Mouse (Mus musculus) heart, postnatal 4 days (tissue): ENCODE measurements around the gene Usp42. TPM values are rescaled to one million over a fixed set of nuclear protein-coding genes. Genes with fewer than 3 reads are reported as not detected.

Experiments used
- DNase-seq: peaks from one replicate; pipeline ENCODE4 v3.0.0; 2021
- total RNA-seq, 2 experiments: library from RNA; stranded (reverse); gene quantifications; 2 replicates each; pipeline ENCODE4 v1.2.3; 2021

Gene Usp42
- 10 to 100 TPM; 14.3 to 15.3 TPM for total RNA-seq

- DNase-seq = peak; percentile 97
Measured at GRCm38 (mm10) chr5:143732180-143732891, at the start of gene Usp42. TSS of gene Usp42 (minus strand) at chr5:143732280.

GRCm38 (mm10) chr5:143760508-143760907, 28.4 kb upstream of the Usp42 start:
- no peak for DNase-seq

- no peak for DNase-seq
Measured at GRCm38 (mm10) chr5:143759554-143759953, 27.5 kb upstream of the Usp42 start.

- DNase-seq = peak; percentile 89
Measured at GRCm38 (mm10) chr5:143757755-143758443, 25.8 kb upstream of the Usp42 start.

- no peak for DNase-seq
Measured at GRCm38 (mm10) chr5:143755529-143756141, 23.6 kb upstream of the Usp42 start.

- no peak for DNase-seq
Measured at GRCm38 (mm10) chr5:143749630-143750208, 17.6 kb upstream of the Usp42 start.

GRCm38 (mm10) chr5:143731483-143732112, 482 bp downstream of the Usp42 start:
- peak; percentile 41 for DNase-seq

- DNase-seq = no peak
Measured at GRCm38 (mm10) chr5:143730915-143731314, 1.2 kb downstream of the Usp42 start.

- DNase-seq = no peak
Measured at GRCm38 (mm10) chr5:143721962-143722361, 10.1 kb downstream of the Usp42 start.

- no peak for DNase-seq
Measured at GRCm38 (mm10) chr5:143712011-143712800, 19.9 kb downstream of the Usp42 start.

GRCm38 (mm10) chr5:143711326-143711725, 20.8 kb downstream of the Usp42 start:
- DNase-seq = peak; percentile 78

GRCm38 (mm10) chr5:143706822-143707200, 25.3 kb downstream of the Usp42 start:
- no peak for DNase-seq

- no peak for DNase-seq
Measured at GRCm38 (mm10) chr5:143706030-143706821, 25.9 kb downstream of the Usp42 start.

GRCm38 (mm10) chr5:143705659-143705982, 26.5 kb downstream of the Usp42 start:
- no peak for DNase-seq

- no peak for DNase-seq
Measured at GRCm38 (mm10) chr5:143704875-143705658, 27.0 kb downstream of the Usp42 start.

GRCm38 (mm10) chr5:143701074-143701473, 31.0 kb downstream of the Usp42 start:
- DNase-seq = no peak

- no peak for DNase-seq
Measured at GRCm38 (mm10) chr5:143700247-143700646, 31.8 kb downstream of the Usp42 start.

GRCm38 (mm10) chr5:143698454-143698853, 33.6 kb downstream of the Usp42 start:
- DNase-seq = no peak

- DNase-seq = no peak
Measured at GRCm38 (mm10) chr5:143696323-143696722, 35.8 kb downstream of the Usp42 start.

- DNase-seq = no peak
Measured at GRCm38 (mm10) chr5:143690926-143691325, 41.2 kb downstream of the Usp42 start.
